Mouse (Mus musculus): ENCODE measurements at regions not wholly inside any gene's neighbourhood (a gene's known extent, or its start where the extent isn't known, plus 50 kb on each side); places are given as distances from the start of the nearest gene placed in this dataset.

DNA sequence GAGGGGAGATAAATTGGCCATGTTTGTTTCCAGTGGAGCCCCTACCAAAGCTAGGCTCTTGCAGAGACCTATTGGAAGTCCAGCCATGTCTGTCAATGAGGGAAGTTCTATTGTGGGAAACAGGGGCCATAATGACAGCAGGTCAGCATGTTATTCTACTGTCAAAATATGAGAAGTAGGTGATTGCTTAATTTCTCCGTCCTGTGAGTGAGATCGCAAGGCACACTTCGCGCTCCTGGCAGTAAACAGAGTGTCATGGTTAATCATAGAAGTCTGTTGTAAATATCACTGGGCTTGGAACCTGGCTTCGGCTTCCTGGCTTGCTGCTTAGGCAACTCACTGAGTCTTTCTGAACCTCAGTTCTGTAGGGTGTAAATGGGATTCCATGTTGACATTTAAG, 72.5 kb upstream of the Ccdc122 start:
- Histone ChIP-seq H3K4me3 (ENCODE audit: low read depth, low read length) (no peak overlapping the region), H3K36me3 (ENCODE audit: insufficient read depth) (no peaks in the 10 kb centered on the region), H3K27me3 (ENCODE audit: insufficient read depth, low read length) (no peaks in the 10 kb centered on the region), H3K4me1 (ENCODE audit: insufficient read depth) (no peaks in the 10 kb centered on the region), H3K9ac (no peak overlapping the region), H3K27ac (ENCODE audit: low read depth) (no peak overlapping the region), H3K9me3 (ENCODE audit: low read depth, low read length) (no peaks in the 10 kb centered on the region), H3K4me2 (no peak overlapping the region)
- WGBS: 61% methylated on average over 5 of the region's 5 CpGs
- no peak for TF ChIP-seq CTCF (IDR thresholded peaks at IDR 0.05; ENCODE audit: low read depth)
- DNase-seq (no peak), ATAC-seq (ENCODE audit: insufficient read depth) (no peak)

DNA sequence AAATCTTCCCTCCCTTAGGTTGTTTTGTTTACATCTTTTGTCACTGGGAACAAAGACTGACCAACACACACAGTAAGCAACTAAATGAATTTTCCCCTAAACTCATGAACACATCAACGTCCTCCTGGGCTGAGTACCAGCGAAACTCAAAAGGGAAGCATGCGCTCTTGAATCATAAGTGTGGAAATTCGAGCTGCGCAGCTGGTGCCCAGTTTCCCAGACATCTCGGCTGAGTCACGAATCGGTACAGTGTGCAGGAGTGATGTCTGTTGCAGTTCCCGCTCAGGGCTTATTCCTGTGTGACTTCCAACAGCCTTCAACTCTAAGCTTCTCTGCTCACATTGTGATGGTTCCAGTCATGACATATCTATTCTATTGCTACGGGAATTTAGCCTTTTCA, 77.7 kb upstream of the Ccdc122 start:
- 48% methylated on average over 10 of the region's 10 CpGs for WGBS
- Histone ChIP-seq H3K4me3 (ENCODE audit: low read depth, low read length) (no peak overlapping the region), H3K9ac (no peak overlapping the region), H3K4me1 (ENCODE audit: insufficient read depth) (no peaks in the 10 kb centered on the region), H3K4me2 (no peak overlapping the region), H3K9me3 (ENCODE audit: low read depth, low read length) (no peaks in the 10 kb centered on the region), H3K27me3 (ENCODE audit: insufficient read depth, low read length) (no peaks in the 10 kb centered on the region), H3K27ac (ENCODE audit: low read depth) (no peak overlapping the region), H3K36me3 (ENCODE audit: insufficient read depth) (no peaks in the 10 kb centered on the region)
- ATAC-seq (ENCODE audit: insufficient read depth) (no peak), DNase-seq (peak; percentile 36)
- TF ChIP-seq CTCF (IDR thresholded peaks at IDR 0.05; ENCODE audit: low read depth): no peak

DNA sequence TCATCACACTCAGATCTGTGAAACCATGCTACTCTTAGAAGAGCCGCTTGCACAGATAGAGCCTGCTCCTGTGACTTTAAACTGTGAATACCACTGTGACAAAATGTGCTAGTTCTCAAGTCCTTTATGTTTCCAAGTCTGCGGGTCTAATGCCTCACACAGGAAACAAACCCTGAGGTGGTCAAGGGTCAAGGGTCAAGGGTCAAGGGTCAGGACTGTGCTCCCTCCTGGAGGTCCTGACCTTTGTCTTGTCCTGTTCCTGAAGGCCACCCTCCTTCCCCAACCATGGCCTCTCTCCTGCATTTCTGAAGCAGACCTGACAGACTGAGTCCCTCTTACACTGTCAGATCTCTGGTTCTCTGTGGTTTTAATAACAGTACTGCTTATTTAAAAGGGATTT, 79.4 kb upstream of the Ccdc122 start:
- H3K27me3 ChIP-seq (ENCODE audit: insufficient read depth, low read length): no peaks in the 10 kb centered on the region
- H3K4me2 ChIP-seq: no peak overlapping the region
- TF ChIP-seq CTCF (IDR thresholded peaks at IDR 0.05; ENCODE audit: low read depth): no peak
- no peak overlapping the region for H3K4me3 ChIP-seq (ENCODE audit: low read depth, low read length)
- no peak overlapping the region for H3K27ac ChIP-seq (ENCODE audit: low read depth)
- ATAC-seq (ENCODE audit: insufficient read depth) (no peak), DNase-seq (no peak)
- no peak overlapping the region for H3K9ac ChIP-seq
- no peaks in the 10 kb centered on the region for H3K36me3 ChIP-seq (ENCODE audit: insufficient read depth)
- no peaks in the 10 kb centered on the region for H3K4me1 ChIP-seq (ENCODE audit: insufficient read depth)
- 71% methylated on average over 2 of the region's 2 CpGs for WGBS
- no peaks in the 10 kb centered on the region for H3K9me3 ChIP-seq (ENCODE audit: low read depth, low read length)

DNA sequence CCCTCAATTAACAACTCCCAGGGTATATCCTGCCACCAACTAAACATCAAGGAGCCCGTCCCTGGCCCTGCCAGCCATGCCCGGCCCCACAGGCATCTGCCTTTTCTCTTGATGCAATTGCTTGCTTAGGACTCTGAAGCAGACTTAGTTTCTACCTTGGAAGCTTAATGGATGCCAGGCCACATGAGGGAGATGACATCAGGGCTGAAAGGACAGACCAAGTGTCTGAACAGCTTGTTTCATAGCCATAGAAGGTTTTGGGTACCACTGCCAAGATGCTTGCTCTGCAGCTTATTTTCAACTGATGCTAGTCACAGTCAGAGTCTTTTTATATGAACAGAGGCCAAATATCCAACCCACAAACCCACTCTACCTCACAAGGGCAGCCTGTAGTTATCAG, 83.4 kb upstream of the Ccdc122 start:
- no peaks in the 10 kb centered on the region for H3K27me3 ChIP-seq (ENCODE audit: insufficient read depth, low read length)
- WGBS: 84% methylated on average over 2 of the region's 2 CpGs
- H3K27ac ChIP-seq (ENCODE audit: low read depth): no peak overlapping the region
- no peak overlapping the region for H3K4me3 ChIP-seq (ENCODE audit: low read depth, low read length)
- DNase-seq (no peak), ATAC-seq (ENCODE audit: insufficient read depth) (no peak)
- H3K4me1 ChIP-seq (ENCODE audit: insufficient read depth): peaks cover 18% of the 10 kb centered on the region
- no peak overlapping the region for H3K4me2 ChIP-seq
- no peak for TF ChIP-seq CTCF (IDR thresholded peaks at IDR 0.05; ENCODE audit: low read depth)
- H3K36me3 ChIP-seq (ENCODE audit: insufficient read depth): no peaks in the 10 kb centered on the region
- no peak overlapping the region for H3K9ac ChIP-seq
- H3K9me3 ChIP-seq (ENCODE audit: low read depth, low read length): no peaks in the 10 kb centered on the region

DNA sequence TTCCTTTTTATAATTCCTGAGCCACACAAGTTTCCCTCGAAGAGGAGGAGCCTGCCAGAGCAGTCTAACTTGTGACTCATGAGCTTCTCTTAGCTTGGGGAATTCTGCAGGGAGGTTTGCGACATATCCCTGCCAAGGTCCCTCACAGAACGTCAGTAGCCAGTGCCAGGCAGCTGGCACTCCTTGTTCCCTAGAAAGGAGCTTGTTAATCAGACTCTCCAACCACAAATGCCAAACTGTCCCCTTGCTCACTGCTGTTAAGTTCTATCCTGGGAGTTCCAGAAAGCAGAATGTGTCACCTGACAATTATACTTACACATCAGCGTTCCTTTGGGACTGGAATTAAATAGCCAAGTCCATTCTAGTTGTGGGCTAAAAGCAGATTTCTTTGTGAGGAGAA, 85.1 kb upstream of the Ccdc122 start:
- ATAC-seq (ENCODE audit: insufficient read depth): no peak
- H3K4me1 ChIP-seq (ENCODE audit: insufficient read depth): peaks cover 25% of the 10 kb centered on the region
- no peaks in the 10 kb centered on the region for H3K36me3 ChIP-seq (ENCODE audit: insufficient read depth)
- H3K4me3 ChIP-seq (ENCODE audit: low read depth, low read length): no peak overlapping the region
- H3K27ac ChIP-seq (ENCODE audit: low read depth): no peak overlapping the region
- DNase-seq: peak; percentile 22
- H3K27me3 ChIP-seq (ENCODE audit: insufficient read depth, low read length): no peaks in the 10 kb centered on the region
- H3K9ac ChIP-seq: no peak overlapping the region
- H3K9me3 ChIP-seq (ENCODE audit: low read depth, low read length): no peaks in the 10 kb centered on the region
- H3K4me2 ChIP-seq: no peak overlapping the region
- WGBS: 57% methylated on average over 4 of the region's 4 CpGs
- TF ChIP-seq CTCF (IDR thresholded peaks at IDR 0.05; ENCODE audit: low read depth): no peak

DNA sequence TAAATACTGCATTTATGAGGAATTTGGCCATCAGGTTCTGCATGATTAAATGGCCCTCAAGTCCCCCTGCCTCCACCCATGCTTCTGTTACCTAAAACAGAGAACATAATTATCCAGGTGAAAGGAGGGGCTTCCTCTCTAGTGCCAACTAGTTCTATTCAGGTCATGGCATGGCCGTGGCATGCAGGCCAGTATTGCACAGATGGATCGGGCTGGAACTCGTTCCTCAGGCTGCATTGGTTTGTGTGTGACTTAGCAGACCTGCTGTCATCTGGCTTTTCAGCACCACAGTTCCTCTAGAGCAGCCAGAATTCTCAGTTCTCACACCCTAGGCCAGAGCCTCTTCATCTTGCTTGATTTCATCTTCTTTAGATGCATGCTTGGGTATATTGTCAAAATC, 87.2 kb upstream of the Ccdc122 start:
- Histone ChIP-seq H3K4me3 (ENCODE audit: low read depth, low read length) (no peak overlapping the region), H3K27me3 (ENCODE audit: insufficient read depth, low read length) (no peaks in the 10 kb centered on the region), H3K4me2 (no peak overlapping the region), H3K9me3 (ENCODE audit: low read depth, low read length) (no peaks in the 10 kb centered on the region), H3K9ac (no peak overlapping the region), H3K4me1 (ENCODE audit: insufficient read depth) (peaks cover 28% of the 10 kb centered on the region), H3K27ac (ENCODE audit: low read depth) (peak overlapping the region; percentile 64), H3K36me3 (ENCODE audit: insufficient read depth) (no peaks in the 10 kb centered on the region)
- ATAC-seq (ENCODE audit: insufficient read depth): no peak
- 59% methylated on average over 3 of the region's 3 CpGs for WGBS
- TF ChIP-seq CTCF (IDR thresholded peaks at IDR 0.05; ENCODE audit: low read depth): no peak
- DNase-seq: no peak

DNA sequence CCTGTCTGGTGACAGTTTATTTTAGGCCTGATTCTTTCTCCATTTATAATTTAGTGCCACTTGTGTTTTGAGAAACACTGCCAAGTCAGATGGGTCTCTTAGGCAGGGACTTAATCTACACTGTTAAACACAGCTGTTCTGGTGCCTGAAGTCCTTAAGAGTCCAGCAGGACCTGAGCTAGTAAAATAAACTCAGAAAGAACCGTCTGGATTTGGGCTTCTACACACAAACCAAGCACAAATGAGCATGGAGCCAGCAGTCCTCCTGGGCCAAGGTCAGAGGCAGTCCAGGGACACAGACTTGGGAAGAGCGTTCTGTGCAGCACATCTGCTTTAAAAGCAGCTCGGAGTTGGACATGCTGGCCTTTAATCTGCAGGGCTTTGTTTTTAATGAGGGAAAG, 87.6 kb upstream of the Ccdc122 start:
- no peaks in the 10 kb centered on the region for H3K36me3 ChIP-seq (ENCODE audit: insufficient read depth)
- peak; percentile 81 for ATAC-seq (ENCODE audit: insufficient read depth)
- no peaks in the 10 kb centered on the region for H3K9me3 ChIP-seq (ENCODE audit: low read depth, low read length)
- H3K9ac ChIP-seq: no peak overlapping the region
- no peak overlapping the region for H3K4me3 ChIP-seq (ENCODE audit: low read depth, low read length)
- TF ChIP-seq CTCF (IDR thresholded peaks at IDR 0.05; ENCODE audit: low read depth): no peak
- peaks cover 28% of the 10 kb centered on the region for H3K4me1 ChIP-seq (ENCODE audit: insufficient read depth)
- peak overlapping the region; percentile 64 for H3K27ac ChIP-seq (ENCODE audit: low read depth)
- WGBS: 27% methylated on average over 3 of the region's 3 CpGs
- no peak overlapping the region for H3K4me2 ChIP-seq
- H3K27me3 ChIP-seq (ENCODE audit: insufficient read depth, low read length): no peaks in the 10 kb centered on the region
- peak; percentile 75 for DNase-seq

DNA sequence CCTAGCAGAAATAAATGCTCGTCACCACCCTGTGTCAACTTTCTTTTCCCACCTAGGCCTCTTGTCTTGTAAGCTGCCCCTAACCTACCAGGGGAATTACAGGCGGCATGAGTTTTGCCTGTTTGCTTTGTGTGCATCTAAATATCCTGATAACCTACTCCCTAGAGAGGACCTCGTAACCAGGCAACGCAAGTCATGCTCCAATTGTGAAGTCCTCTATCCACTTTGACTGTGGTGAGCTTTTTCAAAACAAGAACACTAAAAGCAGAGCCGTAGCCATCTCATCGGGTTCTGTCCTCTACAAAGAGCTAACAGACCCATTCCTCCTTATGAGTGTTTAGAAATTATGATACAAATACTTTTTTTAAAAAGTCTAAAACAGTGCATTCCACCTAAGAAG, 88.1 kb upstream of the Ccdc122 start:
- H3K36me3 ChIP-seq (ENCODE audit: insufficient read depth): no peaks in the 10 kb centered on the region
- no peak overlapping the region for H3K4me2 ChIP-seq
- 0 out of 2 replicates have a peak overlapping the region, but pooled peaks have one; percentile 64 for H3K27ac ChIP-seq (ENCODE audit: low read depth)
- H3K4me3 ChIP-seq (ENCODE audit: low read depth, low read length): no peak overlapping the region
- H3K9me3 ChIP-seq (ENCODE audit: low read depth, low read length): no peaks in the 10 kb centered on the region
- peak; percentile 39; the same call in 1 of the 2 replicates for ATAC-seq (ENCODE audit: insufficient read depth)
- no peak overlapping the region for H3K9ac ChIP-seq
- H3K4me1 ChIP-seq (ENCODE audit: insufficient read depth): peaks cover 28% of the 10 kb centered on the region
- WGBS: 31% methylated on average over 6 of the region's 6 CpGs
- no peaks in the 10 kb centered on the region for H3K27me3 ChIP-seq (ENCODE audit: insufficient read depth, low read length)
- TF ChIP-seq CTCF (IDR thresholded peaks at IDR 0.05; ENCODE audit: low read depth): no peak
- DNase-seq: peak; percentile 17

Measured in lung, embryonic 14.5 days (tissue).